Mouse (Mus musculus): ENCODE data around the gene Slc4a5. TPM values are rescaled to one million over a fixed set of nuclear protein-coding genes. Genes with fewer than 3 reads are reported as not detected.
A peak's percentile ranks its signal among the peaks of the same experiment; 100 is the strongest.

The Slc4a5 gene
- polyA plus RNA-seq, 1 experiment, result 0.02 TPM

DNA sequence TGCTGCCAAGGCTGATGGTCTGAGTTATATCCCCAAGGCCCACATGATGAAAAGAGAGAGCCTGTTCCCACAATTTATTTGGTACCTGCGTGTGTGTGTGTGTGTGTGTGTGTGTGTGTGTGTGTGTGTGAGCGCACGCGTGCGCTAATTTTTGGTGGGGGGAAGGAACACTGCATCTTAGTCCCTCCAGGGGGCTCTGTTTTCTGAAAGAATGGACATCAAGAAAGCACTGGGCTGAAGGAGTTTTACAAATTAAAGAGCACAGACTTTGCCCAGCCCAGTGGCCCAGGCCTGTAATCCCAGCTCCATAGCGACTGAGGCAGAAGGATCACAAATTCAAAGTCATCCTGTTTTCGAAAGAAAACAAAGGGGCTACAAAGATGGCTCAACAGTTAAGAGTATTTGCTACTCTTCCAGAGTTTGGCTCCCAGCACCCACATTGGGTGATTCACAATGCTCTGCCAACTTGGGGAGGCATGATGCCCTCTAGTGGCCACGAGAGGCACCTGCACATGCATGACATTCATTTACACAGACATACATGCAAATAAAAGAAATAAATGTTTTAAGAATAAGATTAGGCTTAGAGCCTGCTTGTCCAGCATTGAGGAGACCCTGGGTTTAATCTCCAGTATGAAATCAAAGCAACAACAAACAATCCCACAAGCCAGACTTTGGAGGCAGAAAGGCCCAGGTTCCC is 60.8 kb downstream of the Slc4a5 start:
- Histone ChIP-seq H3K79me2 (ENCODE audit: control insufficient read depth, insufficient read depth) (no peaks in the 10 kb centered on the region), H3ac (ENCODE audit: control insufficient read depth, insufficient read length) (no peak overlapping the region), H3K4me3 (no peak overlapping the region), H3K4me2 (ENCODE audit: low read depth) (no peak overlapping the region), H3K36me3 (ENCODE audit: control insufficient read depth, insufficient read depth) (no peaks in the 10 kb centered on the region), H3K27me3 (ENCODE audit: control insufficient read depth, insufficient read depth, insufficient read length) (peaks cover 25% of the 10 kb centered on the region)
- no peak for TF ChIP-seq MYOG (IDR thresholded peaks at IDR 0.05; ENCODE audit: control insufficient read depth in 1 of 3, insufficient read depth in 1 of 3, insufficient read length in 2 of 3, low read depth in 2 of 3)
- no peak for TF ChIP-seq TCF12 (IDR thresholded peaks at IDR 0.05; ENCODE audit: insufficient read depth, poor library complexity, severe bottlenecking)
- TF ChIP-seq POLR2A (IDR thresholded peaks at IDR 0.05; ENCODE audit: insufficient read length, low read depth), result no peak
- no peak for TF ChIP-seq USF1 (IDR thresholded peaks at IDR 0.05; ENCODE audit: low read depth)
- TF ChIP-seq POLR2AphosphoS2 (IDR thresholded peaks at IDR 0.05; ENCODE audit: insufficient read length, low read depth), result no peak
- TF ChIP-seq MYOD1 (IDR thresholded peaks at IDR 0.05; ENCODE audit: control insufficient read depth in 1 of 3, insufficient read length in 2 of 3, low read depth in 2 of 3), result no peak
- no peak for TF ChIP-seq TCF3 (IDR thresholded peaks at IDR 0.05; ENCODE audit: insufficient read length, low read depth)
- TF ChIP-seq CEBPB (IDR thresholded peaks at IDR 0.05; ENCODE audit: insufficient read depth, poor library complexity, severe bottlenecking), result no peak
- no peak for TF ChIP-seq MAX (IDR thresholded peaks at IDR 0.05; ENCODE audit: low read depth)
- TF ChIP-seq SRF (IDR thresholded peaks at IDR 0.05; ENCODE audit: control insufficient read depth, insufficient read length, low read depth), result no peak
- TF ChIP-seq REST (IDR thresholded peaks at IDR 0.05; ENCODE audit: insufficient read depth, insufficient read length), result no peak

- no peak overlapping the region for H3K4me3 ChIP-seq
- no peak overlapping the region for H3K4me2 ChIP-seq (ENCODE audit: low read depth)
- no peak for TF ChIP-seq TCF3 (IDR thresholded peaks at IDR 0.05; ENCODE audit: insufficient read length, low read depth)
- TF ChIP-seq USF1 (IDR thresholded peaks at IDR 0.05; ENCODE audit: low read depth), result no peak
- no peak for TF ChIP-seq TCF12 (IDR thresholded peaks at IDR 0.05; ENCODE audit: insufficient read depth, poor library complexity, severe bottlenecking)
- TF ChIP-seq SRF (IDR thresholded peaks at IDR 0.05; ENCODE audit: control insufficient read depth, insufficient read length, low read depth), result no peak
- TF ChIP-seq MYOG (IDR thresholded peaks at IDR 0.05; ENCODE audit: control insufficient read depth in 1 of 3, insufficient read depth in 1 of 3, insufficient read length in 2 of 3, low read depth in 2 of 3), result no peak
- no peak for TF ChIP-seq E2F4 (IDR thresholded peaks at IDR 0.05; ENCODE audit: insufficient read depth)
- no peak for TF ChIP-seq POLR2A (IDR thresholded peaks at IDR 0.05; ENCODE audit: insufficient read length, low read depth)
- TF ChIP-seq MYOD1 (IDR thresholded peaks at IDR 0.05; ENCODE audit: control insufficient read depth in 1 of 3, insufficient read length in 2 of 3, low read depth in 2 of 3), result no peak
- no peak for TF ChIP-seq MAX (IDR thresholded peaks at IDR 0.05; ENCODE audit: low read depth)
- TF ChIP-seq CEBPB (IDR thresholded peaks at IDR 0.05; ENCODE audit: insufficient read depth, poor library complexity, severe bottlenecking), result no peak
- TF ChIP-seq POLR2AphosphoS2 (IDR thresholded peaks at IDR 0.05; ENCODE audit: insufficient read length, low read depth), result no peak
- TF ChIP-seq REST (IDR thresholded peaks at IDR 0.05; ENCODE audit: insufficient read depth, insufficient read length), result no peak
Observed at GRCm38 (mm10) chr6:83300447-83301229, 81.0 kb downstream of the Slc4a5 start.

GRCm38 (mm10) chr6:83301294-83301693 is 81.7 kb downstream of the Slc4a5 start:
- H3K79me2 ChIP-seq (ENCODE audit: control insufficient read depth, insufficient read depth), result no peaks in the 10 kb centered on the region
- H3K27me3 ChIP-seq (ENCODE audit: control insufficient read depth, insufficient read depth, insufficient read length), result no peaks in the 10 kb centered on the region
- H3K4me3 ChIP-seq, result no peak overlapping the region
- peaks cover 17% of the 10 kb centered on the region for H3K36me3 ChIP-seq (ENCODE audit: control insufficient read depth, insufficient read depth)
- H3K4me2 ChIP-seq (ENCODE audit: low read depth), result no peak overlapping the region
- no peak overlapping the region for H3ac ChIP-seq (ENCODE audit: control insufficient read depth, insufficient read length)
- TF ChIP-seq USF1 (IDR thresholded peaks at IDR 0.05; ENCODE audit: low read depth) (no peak), CEBPB (IDR thresholded peaks at IDR 0.05; ENCODE audit: insufficient read depth, poor library complexity, severe bottlenecking) (no peak), POLR2AphosphoS2 (IDR thresholded peaks at IDR 0.05; ENCODE audit: insufficient read length, low read depth) (no peak), REST (IDR thresholded peaks at IDR 0.05; ENCODE audit: insufficient read depth, insufficient read length) (no peak), POLR2A (IDR thresholded peaks at IDR 0.05; ENCODE audit: insufficient read length, low read depth) (no peak), MYOD1 (IDR thresholded peaks at IDR 0.05; ENCODE audit: control insufficient read depth in 1 of 3, insufficient read length in 2 of 3, low read depth in 2 of 3) (no peak), E2F4 (IDR thresholded peaks at IDR 0.05; ENCODE audit: insufficient read depth) (no peak), MYOG (IDR thresholded peaks at IDR 0.05; ENCODE audit: control insufficient read depth in 1 of 3, insufficient read depth in 1 of 3, insufficient read length in 2 of 3, low read depth in 2 of 3) (no peak), TCF3 (IDR thresholded peaks at IDR 0.05; ENCODE audit: insufficient read length, low read depth) (no peak), TCF12 (IDR thresholded peaks at IDR 0.05; ENCODE audit: insufficient read depth, poor library complexity, severe bottlenecking) (no peak), MAX (IDR thresholded peaks at IDR 0.05; ENCODE audit: low read depth) (no peak), SRF (IDR thresholded peaks at IDR 0.05; ENCODE audit: control insufficient read depth, insufficient read length, low read depth) (no peak)

More at GRCm38 (mm10) chr6:83300447-83301229, 81.0 kb downstream of the Slc4a5 start:
- Histone ChIP-seq H3K79me2 (ENCODE audit: control insufficient read depth, insufficient read depth) (no peaks in the 10 kb centered on the region), H3K36me3 (ENCODE audit: control insufficient read depth, insufficient read depth) (peaks cover 11% of the 10 kb centered on the region), H3K27me3 (ENCODE audit: control insufficient read depth, insufficient read depth, insufficient read length) (no peaks in the 10 kb centered on the region), H3ac (ENCODE audit: control insufficient read depth, insufficient read length) (no peak overlapping the region)

DNA sequence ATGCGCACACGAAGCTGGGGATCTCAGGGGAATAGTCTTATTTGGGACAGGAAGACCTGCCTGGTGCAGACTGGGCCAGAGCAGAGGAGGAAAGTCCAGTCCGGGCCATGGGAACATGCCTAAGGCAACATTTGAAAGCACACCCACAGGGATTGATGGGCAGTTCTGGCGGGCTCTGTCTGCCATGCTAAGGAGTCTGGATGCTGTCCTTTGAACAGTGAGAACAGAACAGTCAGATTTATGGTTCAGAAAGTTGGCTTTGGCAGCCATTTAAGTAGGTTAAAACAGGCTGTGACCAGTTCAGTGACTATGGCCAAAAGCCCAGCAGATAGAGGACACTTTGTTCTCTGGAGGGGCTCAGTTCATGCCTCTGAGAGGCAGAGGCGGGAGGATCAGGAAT is 82.6 kb downstream of the Slc4a5 start:
- H3K36me3 ChIP-seq (ENCODE audit: control insufficient read depth, insufficient read depth), result peaks cover 27% of the 10 kb centered on the region
- H3K27me3 ChIP-seq (ENCODE audit: control insufficient read depth, insufficient read depth, insufficient read length), result no peaks in the 10 kb centered on the region
- TF ChIP-seq POLR2AphosphoS2 (IDR thresholded peaks at IDR 0.05; ENCODE audit: insufficient read length, low read depth), result peak; percentile 23
- TF ChIP-seq USF1 (IDR thresholded peaks at IDR 0.05; ENCODE audit: low read depth), result no peak
- no peak overlapping the region for H3K4me2 ChIP-seq (ENCODE audit: low read depth)
- no peak overlapping the region for H3K4me3 ChIP-seq
- H3K79me2 ChIP-seq (ENCODE audit: control insufficient read depth, insufficient read depth), result no peaks in the 10 kb centered on the region
- no peak overlapping the region for H3ac ChIP-seq (ENCODE audit: control insufficient read depth, insufficient read length)
